Mouse (Mus musculus): Measurements from ENCODE around the gene Atp5e.

Atp5e gene

GRCm38 (mm10) chr2:174446492-174446891 is 17.4 kb downstream of the Atp5e start:
- DNase-seq, result no peak

GRCm38 (mm10) chr2:174445018-174445417 is 18.9 kb downstream of the Atp5e start:
- no peak for DNase-seq

- no peak for DNase-seq
These were observed 19.5 kb downstream of the Atp5e start for GRCm38 (mm10) chr2:174444359-174444758.

- no peak for DNase-seq
These were observed 20.9 kb downstream of the Atp5e start for GRCm38 (mm10) chr2:174443046-174443445.

- no peak for DNase-seq
These were observed 21.4 kb downstream of the Atp5e start for GRCm38 (mm10) chr2:174442460-174442859.

- DNase-seq, result no peak
These were observed 22.0 kb downstream of the Atp5e start for GRCm38 (mm10) chr2:174441898-174442297.

GRCm38 (mm10) chr2:174439961-174440360 is 23.9 kb downstream of the Atp5e start:
- DNase-seq, result no peak

- peak; percentile 12 for DNase-seq
These were observed 24.5 kb downstream of the Atp5e start for GRCm38 (mm10) chr2:174439450-174439838.

GRCm38 (mm10) chr2:174438737-174439449 is 25.0 kb downstream of the Atp5e start, which contains the start of gene Ctsz:
Gene Ctsz (minus strand): TSS chr2:174439039.
- DNase-seq, result peak; percentile 76

- DNase-seq, result no peak
These were observed 25.7 kb downstream of the Atp5e start for GRCm38 (mm10) chr2:174438181-174438580.

- peak; percentile 40 for DNase-seq
These were observed 26.3 kb downstream of the Atp5e start for GRCm38 (mm10) chr2:174437697-174437982.

GRCm38 (mm10) chr2:174436916-174437696 is 26.8 kb downstream of the Atp5e start:
- no peak for DNase-seq

- peak; percentile 33 for DNase-seq
These were observed 27.7 kb downstream of the Atp5e start for GRCm38 (mm10) chr2:174436076-174436701.

GRCm38 (mm10) chr2:174434943-174435342 is 29.0 kb downstream of the Atp5e start:
- no peak for DNase-seq

- DNase-seq, result no peak
These were observed 34.8 kb downstream of the Atp5e start for GRCm38 (mm10) chr2:174428996-174429591.

GRCm38 (mm10) chr2:174428076-174428835 is 35.6 kb downstream of the Atp5e start:
- no peak for DNase-seq

GRCm38 (mm10) chr2:174426856-174427255 is 37.0 kb downstream of the Atp5e start:
- DNase-seq, result no peak

GRCm38 (mm10) chr2:174424301-174425085 is 39.4 kb downstream of the Atp5e start:
- no peak for DNase-seq

- DNase-seq, result no peak
These were observed 42.8 kb downstream of the Atp5e start for GRCm38 (mm10) chr2:174421107-174421506.

GRCm38 (mm10) chr2:174415731-174416310 is 48.1 kb downstream of the Atp5e start, which contains the start of gene Nelfcd:
Gene Nelfcd (plus strand): TSS chr2:174415804.
- DNase-seq, result peak; percentile 96

GRCm38 (mm10) chr2:174415001-174415730 is 48.7 kb downstream of the Atp5e start:
- DNase-seq, result no peak
